Mouse (Mus musculus) cerebellum, adult (tissue): ENCODE measurements around the gene Shmt2.

Experiments used
- ATAC-seq: cut with Nextera tagmentation; 2 replicates; pipeline ENCODE4 v1.9.2; 2017; ENCODE audit warnings: mild to moderate bottlenecking, moderate library complexity, mixed read lengths; ENCODE audit not compliant: insufficient number of reproducible peaks, low FRiP score, low TSS enrichment

Gene Shmt2

GRCm38 (mm10) chr10:127513501-127514091 lies 8.6 kb downstream of the Shmt2 start:
- no peak for ATAC-seq

GRCm38 (mm10) chr10:127512813-127513212 lies 9.4 kb downstream of the Shmt2 start:
- ATAC-seq, result no peak

- 0 out of 2 replicates have a peak, but pooled peaks have one; percentile 17 for ATAC-seq
Measured at GRCm38 (mm10) chr10:127512307-127512666, 10.0 kb downstream of the Shmt2 start.

GRCm38 (mm10) chr10:127511634-127512306 lies 10.5 kb downstream of the Shmt2 start:
- peak; percentile 5; the same call in 1 of the 2 replicates for ATAC-seq

- no peak for ATAC-seq
Measured at GRCm38 (mm10) chr10:127510895-127511617, 11.2 kb downstream of the Shmt2 start.

- ATAC-seq, result peak; percentile 7; the same call in 1 of the 2 replicates
Measured at GRCm38 (mm10) chr10:127509837-127510701, 12.2 kb downstream of the Shmt2 start.

- ATAC-seq, result peak; percentile 12; the same call in 1 of the 2 replicates
Measured at GRCm38 (mm10) chr10:127509051-127509836, 13.0 kb downstream of the Shmt2 start.

- no peak for ATAC-seq
Measured at GRCm38 (mm10) chr10:127508239-127508638, 14.0 kb downstream of the Shmt2 start.

GRCm38 (mm10) chr10:127500894-127501893 lies 21.1 kb downstream of the Shmt2 start, which contains the start of gene Stac3:
Gene Stac3 (plus strand): TSS chr10:127501686.
- no peak for ATAC-seq

- ATAC-seq, result no peak
Measured at GRCm38 (mm10) chr10:127500042-127500441, 22.2 kb downstream of the Shmt2 start.

- no peak for ATAC-seq
Measured at GRCm38 (mm10) chr10:127499516-127499915, 22.7 kb downstream of the Shmt2 start.

- no peak for ATAC-seq
Measured at GRCm38 (mm10) chr10:127496156-127496555, 26.1 kb downstream of the Shmt2 start.

GRCm38 (mm10) chr10:127492118-127492517 lies 30.1 kb downstream of the Shmt2 start:
- ATAC-seq, result no peak

GRCm38 (mm10) chr10:127491128-127491512 lies 31.1 kb downstream of the Shmt2 start:
- ATAC-seq, result peak; percentile 76; the same call in 1 of the 2 replicates

- ATAC-seq, result peak; percentile 7; the same call in 1 of the 2 replicates
Measured at GRCm38 (mm10) chr10:127490160-127491127, 31.8 kb downstream of the Shmt2 start.

- no peak for ATAC-seq
Measured at GRCm38 (mm10) chr10:127488856-127489255, 33.4 kb downstream of the Shmt2 start.

GRCm38 (mm10) chr10:127485235-127485634 lies 37.0 kb downstream of the Shmt2 start:
- ATAC-seq, result no peak
